Mouse (Mus musculus) intestine, postnatal 0 days (tissue): ENCODE data around the gene Dcaf8. TPM values are rescaled to one million over a fixed set of nuclear protein-coding genes. Genes with fewer than 3 reads are reported as not detected.

ENCODE experiments used
- ATAC-seq: fragments of 200-750 bp; cut with Nextera tagmentation; 2 replicates; pipeline ENCODE4 v1.8.0; 2017; ENCODE audit warnings: mild to moderate bottlenecking, moderate TSS enrichment, moderate library complexity
- H3K27ac ChIP-seq: fragments of 300-500 bp; sonication (generic); 2 replicates; pipeline ENCODE4 v1.5.1; 2014; ENCODE audit warnings: mild to moderate bottlenecking, low read depth, low read length, moderate library complexity
- H3K27me3 ChIP-seq: fragments of 300-500 bp; sonication (generic); replicated peaks from 2 replicates; pipeline ENCODE4 v1.6.1; 2014; ENCODE audit warnings: low read length, mixed read lengths; ENCODE audit not compliant: control insufficient read depth, insufficient read depth
- H3K36me3 ChIP-seq: fragments of 300-500 bp; sonication (generic); 2 replicates; pipeline ENCODE4 v1.6.1; 2014; ENCODE audit warnings: mild to moderate bottlenecking, moderate library complexity; ENCODE audit not compliant: control insufficient read depth, insufficient read depth
- H3K4me1 ChIP-seq: fragments of 300-500 bp; sonication (generic); replicated peaks from 2 replicates; pipeline ENCODE4 v1.6.1; 2014; ENCODE audit warnings: antibody characterized with exemption, low read length, mixed read lengths; ENCODE audit not compliant: control insufficient read depth, insufficient read depth
- H3K4me2 ChIP-seq: fragments of 300-500 bp; sonication (generic); replicated peaks from 2 replicates; pipeline ENCODE4 v1.6.1; 2014; ENCODE audit warnings: low read depth, mild to moderate bottlenecking, moderate library complexity
- H3K4me3 ChIP-seq: fragments of 300-500 bp; sonication (generic); 2 replicates; pipeline ENCODE4 v1.5.1; 2014; ENCODE audit warnings: low read depth, low read length
- H3K9ac ChIP-seq: fragments of 300-500 bp; sonication (generic); 2 replicates; pipeline ENCODE4 v1.6.1; 2014; ENCODE audit warnings: mild to moderate bottlenecking, low read depth, low read length
- H3K9me3 ChIP-seq: fragments of 300-500 bp; sonication (generic); 2 replicates; pipeline ENCODE4 v1.6.1; 2016; ENCODE audit warnings: mixed run types; ENCODE audit not compliant: control insufficient read depth
- CTCF ChIP-seq: sonication (generic); IDR thresholded peaks from 2 replicates; pipeline ENCODE4 v1.5.1; 2016; ENCODE audit warnings: low read depth, mild to moderate bottlenecking, control low read depth, antibody characterized with exemption, moderate library complexity
- WGBS: fragments of 180-500 bp; shearing (Covaris S2); extraction: QIAGEN DNeasy Blood & Tissue Kit; methylation state at CpG from one replicate; pipeline ENCODE4 v1.1.7; 2014; 5-methylcytosine and 5-hydroxymethylcytosine counted together
- polyA plus RNA-seq: library from polyadenylated mRNA; unstranded; fragments of >200 nt; fragmentation: Nextera tagmentation; extraction: Ambion mirVana; gene quantifications from 2 replicates; pipeline ENCODE4 v1.2.1, GENCODE M21; 2015

The Dcaf8 gene
- polyA plus RNA-seq, 1 experiment from 2014 or later, result 48.6 TPM

- Histone ChIP-seq H3K9ac (no peak overlapping the region), H3K27ac (no peak overlapping the region), H3K27me3 (no peaks in the 10 kb centered on the region), H3K9me3 (no peaks in the 10 kb centered on the region), H3K4me1 (no peaks in the 10 kb centered on the region), H3K4me3 (no peak overlapping the region), H3K36me3 (peaks cover 2% of the 10 kb centered on the region; the same call in 1 of the 2 replicates), H3K4me2 (no peak overlapping the region)
- TF ChIP-seq CTCF, result no peak
- ATAC-seq, result no peak
- WGBS, result 92% methylated on average over 1 of the region's 1 CpGs
Observed at GRCm38 (mm10) chr1:172140825-172141224, 7.1 kb upstream of the Dcaf8 start.

- Histone ChIP-seq H3K4me1 (no peaks in the 10 kb centered on the region), H3K36me3 (no peaks in the 10 kb centered on the region), H3K27me3 (no peaks in the 10 kb centered on the region), H3K27ac (no peak overlapping the region; the same call in 1 of the 2 replicates), H3K4me3 (no peak overlapping the region), H3K9me3 (no peaks in the 10 kb centered on the region), H3K4me2 (no peak overlapping the region), H3K9ac (no peak overlapping the region)
- WGBS, result 36% methylated on average over 3 of the region's 3 CpGs
- no peak for TF ChIP-seq CTCF
- ATAC-seq, result peak; percentile 72
Observed at GRCm38 (mm10) chr1:172141529-172141928, 6.4 kb upstream of the Dcaf8 start.

- no peak for ATAC-seq
- no peaks in the 10 kb centered on the region for H3K36me3 ChIP-seq
- WGBS, result 24% methylated on average over 1 of the region's 1 CpGs
- H3K9ac ChIP-seq, result no peak overlapping the region
- TF ChIP-seq CTCF, result peak; percentile 81
- H3K4me3 ChIP-seq, result no peak overlapping the region
- H3K27ac ChIP-seq, result no peak overlapping the region
- no peak overlapping the region for H3K4me2 ChIP-seq
- no peaks in the 10 kb centered on the region for H3K27me3 ChIP-seq
- no peaks in the 10 kb centered on the region for H3K9me3 ChIP-seq
- no peaks in the 10 kb centered on the region for H3K4me1 ChIP-seq
Observed at GRCm38 (mm10) chr1:172143570-172143969, 4.3 kb upstream of the Dcaf8 start.

- H3K4me3 ChIP-seq, result peak overlapping the region; percentile 95
- under 1% methylated on average over 40 of the region's 40 CpGs for WGBS
- peak overlapping the region; percentile 99 for H3K9ac ChIP-seq
- ATAC-seq, result peak; percentile 48
- peak overlapping the region; percentile 96 for H3K27ac ChIP-seq
- peaks cover 18% of the 10 kb centered on the region; the same call in 1 of the 2 replicates for H3K36me3 ChIP-seq
- no peak for TF ChIP-seq CTCF
- H3K27me3 ChIP-seq, result no peaks in the 10 kb centered on the region
- H3K4me1 ChIP-seq, result 0 out of 2 replicates have a peak, but pooled peaks cover 5% of the 10 kb centered on the region
- no peaks in the 10 kb centered on the region for H3K9me3 ChIP-seq
- peak overlapping the region; percentile 73 for H3K4me2 ChIP-seq
Observed at GRCm38 (mm10) chr1:172148279-172148954, 533 bp downstream of the Dcaf8 start.

GRCm38 (mm10) chr1:172148955-172149815, 1.3 kb downstream of the Dcaf8 start:
- ATAC-seq, result no peak
- 0 out of 2 replicates have a peak, but pooled peaks cover 5% of the 10 kb centered on the region for H3K4me1 ChIP-seq
- no peaks in the 10 kb centered on the region for H3K9me3 ChIP-seq
- H3K9ac ChIP-seq, result peak overlapping the region; percentile 99
- 6% methylated on average over 19 of the region's 19 CpGs for WGBS
- peak overlapping the region; percentile 95 for H3K4me3 ChIP-seq
- peak overlapping the region; percentile 96 for H3K27ac ChIP-seq
- no peaks in the 10 kb centered on the region for H3K27me3 ChIP-seq
- peaks cover 22% of the 10 kb centered on the region; the same call in 1 of the 2 replicates for H3K36me3 ChIP-seq
- no peak for TF ChIP-seq CTCF
- H3K4me2 ChIP-seq, result peak overlapping the region; percentile 73

- Histone ChIP-seq H3K9ac (no peak overlapping the region), H3K4me3 (no peak overlapping the region), H3K27ac (no peak overlapping the region; the same call in 1 of the 2 replicates), H3K4me2 (no peak overlapping the region), H3K36me3 (peaks cover 34% of the 10 kb centered on the region), H3K4me1 (0 out of 2 replicates have a peak, but pooled peaks cover 5% of the 10 kb centered on the region), H3K27me3 (no peaks in the 10 kb centered on the region), H3K9me3 (no peaks in the 10 kb centered on the region)
- ATAC-seq, result peak; percentile 90
- 42% methylated on average over 3 of the region's 3 CpGs for WGBS
- 0 out of 2 replicates have a peak, but pooled peaks have one; percentile 15 for TF ChIP-seq CTCF
Observed at GRCm38 (mm10) chr1:172154536-172154935, 6.7 kb downstream of the Dcaf8 start.
